Mouse (Mus musculus) right cerebral cortex, postnatal 10 days (tissue): ENCODE results near the gene Gm2115.

Experiments used
- DNase-seq, 2 experiments: peaks; one replicate each; pipeline ENCODE4 v3.0.0; 2021; ENCODE audit warnings: low spot score in 2 of 2

The Gm2115 gene

GRCm38 (mm10) chr7:84586360-84587100 is 57.8 kb downstream of the Gm2115 start:
- DNase-seq: peak in 1 of 2 experiments; percentile 16

- DNase-seq: no peak
Measured at GRCm38 (mm10) chr7:84587101-84587783, 58.5 kb downstream of the Gm2115 start.

- no peak for DNase-seq
Measured at GRCm38 (mm10) chr7:84590622-84591021, 61.9 kb downstream of the Gm2115 start.

GRCm38 (mm10) chr7:84591347-84591746 is 62.6 kb downstream of the Gm2115 start:
- peak in 1 of 2 experiments; percentile 3 for DNase-seq

DNA sequence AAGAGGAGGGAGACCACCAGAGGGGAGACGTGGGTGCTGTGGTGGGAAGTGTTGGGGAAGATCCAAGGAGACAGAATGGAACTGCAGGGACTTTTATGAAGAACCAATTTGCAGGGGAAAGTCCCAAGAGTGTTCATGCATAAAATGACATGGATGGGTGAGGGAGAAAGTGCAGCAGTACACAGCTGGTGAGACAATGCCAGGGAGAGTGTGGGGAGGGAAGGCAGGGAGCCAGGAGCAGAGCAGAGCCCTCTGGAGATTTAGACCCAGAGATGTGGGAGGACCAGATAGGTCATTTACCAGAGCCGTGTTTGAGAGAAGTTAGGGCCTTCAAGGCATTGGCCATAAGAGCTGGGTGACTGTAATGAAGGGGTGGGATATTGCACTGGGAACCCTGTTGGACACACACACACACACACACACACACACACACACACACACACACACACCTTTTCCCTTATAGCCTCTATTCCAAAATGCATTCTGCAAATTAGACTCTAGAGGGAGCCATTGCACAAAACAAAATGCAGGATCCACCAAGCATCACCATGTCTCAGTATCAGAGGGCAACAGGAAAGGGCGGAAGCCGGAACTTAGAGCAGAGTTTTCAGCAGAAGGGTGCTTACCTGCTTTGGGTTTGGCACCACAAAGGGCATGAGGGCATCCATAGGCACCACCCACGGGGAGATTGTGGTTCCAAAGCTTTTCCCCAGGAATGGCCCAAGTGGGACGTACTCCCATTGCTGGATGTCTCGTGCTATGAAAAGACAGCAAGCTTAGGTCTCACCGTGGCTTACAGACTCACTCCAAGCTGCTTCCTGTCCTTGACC is 65.5 kb downstream of the Gm2115 start:
- peak in 1 of 2 experiments; percentile 33 for DNase-seq

DNA sequence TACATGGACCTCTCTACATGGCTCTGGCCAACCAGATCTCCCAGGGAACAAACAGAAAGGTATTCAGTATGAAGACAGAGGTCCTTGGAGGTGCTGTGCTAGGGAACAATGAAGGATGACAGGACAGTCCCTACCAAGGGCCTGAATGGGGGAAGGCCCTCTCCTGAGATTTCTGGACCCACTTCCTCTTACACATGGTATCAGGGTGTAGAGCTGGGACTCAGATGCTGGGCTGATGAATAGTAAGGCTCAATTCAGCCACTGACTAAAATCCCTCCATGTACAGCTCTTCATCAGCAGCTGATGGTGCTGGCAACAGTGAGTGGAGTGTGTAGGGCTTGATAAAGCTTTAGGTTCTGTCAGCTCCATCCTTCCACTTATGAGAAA is 66.2 kb downstream of the Gm2115 start:
- DNase-seq: no peak

DNA sequence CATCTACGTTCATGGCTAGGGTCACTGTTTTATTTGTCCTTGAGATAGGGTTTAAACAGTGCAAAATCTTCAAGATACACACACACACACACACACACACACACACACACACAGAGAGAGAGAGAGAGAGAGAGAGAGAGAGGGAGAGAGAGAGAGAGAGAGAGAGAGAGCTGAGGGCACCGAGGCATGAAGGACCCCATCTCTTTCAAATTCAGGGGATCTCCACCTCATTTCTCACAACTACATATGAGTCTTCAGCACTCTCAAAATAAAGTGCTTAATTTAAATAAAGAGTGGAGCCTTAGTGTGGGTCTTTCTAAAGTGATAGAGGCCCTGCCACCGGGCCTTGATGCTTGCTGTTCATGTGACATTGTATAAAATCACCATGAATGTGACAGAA is 67.2 kb downstream of the Gm2115 start:
- no peak for DNase-seq

- no peak for DNase-seq
Measured at GRCm38 (mm10) chr7:84596633-84597032, 67.9 kb downstream of the Gm2115 start.

GRCm38 (mm10) chr7:84600631-84601030 is 71.9 kb downstream of the Gm2115 start:
- no peak for DNase-seq

DNA sequence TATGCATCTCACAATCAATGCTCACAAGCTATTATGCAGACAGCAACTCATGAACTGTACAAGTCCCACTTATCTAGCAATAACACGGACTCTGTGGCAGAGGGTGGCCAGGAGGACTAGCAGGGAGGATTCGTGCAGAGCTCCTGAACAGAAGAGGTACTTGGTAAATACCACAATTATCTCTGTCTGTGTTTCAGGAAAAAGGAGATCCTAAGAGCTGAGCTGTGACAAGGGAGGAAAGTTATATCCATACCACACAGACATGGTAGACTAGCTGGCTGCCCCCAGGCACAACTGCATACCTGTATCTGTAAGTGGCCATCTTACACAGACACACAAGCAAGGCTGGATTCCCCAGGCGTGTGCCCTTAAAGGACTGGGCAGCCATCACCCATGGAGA is 72.6 kb downstream of the Gm2115 start:
- DNase-seq: no peak

GRCm38 (mm10) chr7:84604501-84604900 is 75.7 kb downstream of the Gm2115 start:
- no peak for DNase-seq

DNA sequence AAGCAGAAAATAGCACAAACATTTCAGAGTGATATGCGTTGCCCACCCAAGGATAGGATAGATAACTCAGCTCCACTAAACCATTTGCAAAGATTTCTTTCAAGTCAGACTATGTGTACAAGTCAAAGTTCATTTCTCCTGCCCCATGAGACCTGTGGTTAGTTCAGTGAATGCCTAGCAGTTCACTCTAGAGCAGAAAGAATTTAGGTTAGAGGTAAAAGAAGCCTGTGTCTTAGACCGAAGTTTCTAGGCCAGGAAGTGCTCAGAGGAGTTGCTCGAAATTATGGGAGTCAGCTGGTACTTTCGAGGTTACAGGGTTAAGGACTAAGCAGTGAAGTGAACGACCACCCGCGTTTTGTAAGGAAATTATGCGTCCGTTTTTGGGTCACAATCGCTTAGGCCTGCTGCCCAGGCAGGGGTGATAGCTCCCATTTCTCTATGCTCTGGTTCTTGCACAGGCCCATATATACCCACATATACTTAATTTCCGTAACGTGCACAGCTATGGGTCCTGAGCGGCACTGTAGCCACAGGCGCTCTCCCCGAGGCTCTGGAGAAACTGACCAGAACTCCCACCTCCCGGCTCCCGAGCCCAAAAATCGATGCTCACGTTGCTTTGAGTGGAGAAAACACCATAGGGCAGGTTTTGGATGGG is 76.4 kb downstream of the Gm2115 start:
- no peak for DNase-seq

DNA sequence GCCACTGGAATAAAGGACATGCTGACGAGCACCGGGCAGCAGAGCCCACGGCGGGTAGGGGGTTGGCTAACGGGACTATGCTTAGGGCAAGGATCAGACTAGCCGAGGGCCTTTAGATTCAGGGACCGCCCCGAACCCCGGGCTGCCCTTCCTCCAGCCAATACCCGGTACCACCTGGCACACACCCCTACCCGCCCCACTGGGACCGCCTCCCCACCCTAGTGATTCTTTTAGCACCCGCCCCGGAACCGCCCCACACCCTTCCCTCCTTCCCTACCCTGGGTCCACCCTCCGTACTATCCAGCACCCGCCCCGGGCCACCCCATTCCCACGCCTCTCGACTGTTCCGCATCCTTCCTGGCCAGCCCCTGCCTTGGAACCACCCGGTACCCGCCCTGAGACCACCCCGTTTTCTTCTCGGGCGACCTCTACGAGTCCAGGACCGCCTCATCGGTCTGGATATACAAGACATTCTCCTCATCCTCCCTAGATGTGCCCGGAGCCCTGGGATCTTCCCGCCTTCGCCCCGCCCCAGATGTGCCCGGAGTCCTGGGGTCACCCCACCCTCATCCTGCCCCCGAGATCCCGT is 77.0 kb downstream of the Gm2115 start:
- peak; percentile 85 to 87 for DNase-seq

GRCm38 (mm10) chr7:84606293-84606749 is 77.6 kb downstream of the Gm2115 start, which contains the start of gene Fah:
Fah (minus strand) TSS chr7:84606722.
- DNase-seq: peak; percentile 41 to 43

- DNase-seq: no peak
Measured at GRCm38 (mm10) chr7:84611609-84612008, 82.9 kb downstream of the Gm2115 start.

DNA sequence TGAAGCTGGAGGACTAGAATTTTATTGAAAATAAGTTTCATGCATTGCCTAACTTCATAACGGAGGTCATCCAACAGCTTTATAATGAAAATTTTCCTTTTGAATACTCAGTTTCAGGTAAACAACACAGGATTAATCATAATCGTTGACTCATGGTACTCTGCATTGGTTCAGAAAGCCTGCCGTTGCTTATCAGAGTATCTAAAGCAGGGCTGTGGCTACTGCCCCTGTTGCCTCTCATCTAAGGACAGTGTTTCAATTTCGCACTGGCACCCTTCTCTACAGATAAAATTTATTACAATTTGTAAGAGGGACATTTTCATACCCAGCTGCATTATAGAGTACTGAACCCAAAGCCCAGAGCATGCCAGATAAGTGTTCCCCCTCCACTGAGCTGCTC is 83.7 kb downstream of the Gm2115 start:
- DNase-seq: no peak

DNA sequence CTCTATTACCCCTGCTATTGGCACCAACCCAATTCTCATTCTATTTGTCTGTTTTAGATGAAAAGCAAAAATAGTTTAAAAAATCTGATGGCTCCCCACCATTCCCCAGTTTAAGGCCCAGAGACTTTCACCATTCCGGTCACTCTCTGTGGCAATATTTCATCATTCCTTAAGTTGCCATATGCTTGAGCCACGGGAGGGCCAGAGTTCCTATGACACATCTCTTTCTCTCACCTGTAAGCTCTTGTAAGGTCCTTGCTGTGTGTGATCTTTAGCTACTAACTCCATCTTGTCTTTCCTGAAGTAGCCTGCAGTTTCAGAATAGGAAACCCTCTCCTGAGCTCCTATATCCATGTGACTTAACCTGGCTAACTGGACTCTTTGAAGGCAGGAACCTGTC is 90.2 kb downstream of the Gm2115 start:
- no peak for DNase-seq

DNA sequence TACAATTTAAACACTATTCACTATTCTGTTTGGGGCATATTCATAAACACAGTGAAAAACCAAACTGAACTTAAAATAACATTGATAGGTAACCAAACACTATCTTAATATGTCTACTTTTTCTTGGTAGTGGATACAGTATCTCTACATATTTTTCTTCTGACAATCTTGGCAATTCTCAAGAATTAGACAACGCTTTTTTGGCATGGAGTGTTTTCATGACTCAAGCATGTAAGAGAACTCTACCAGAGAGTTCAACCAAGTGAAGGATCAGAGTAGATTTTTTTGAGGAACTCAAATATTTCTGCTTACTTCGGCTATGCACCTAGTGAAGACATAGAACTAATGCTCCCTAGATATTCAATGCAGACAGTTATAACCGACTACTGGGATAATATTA is 92.2 kb downstream of the Gm2115 start:
- DNase-seq: no peak

DNA sequence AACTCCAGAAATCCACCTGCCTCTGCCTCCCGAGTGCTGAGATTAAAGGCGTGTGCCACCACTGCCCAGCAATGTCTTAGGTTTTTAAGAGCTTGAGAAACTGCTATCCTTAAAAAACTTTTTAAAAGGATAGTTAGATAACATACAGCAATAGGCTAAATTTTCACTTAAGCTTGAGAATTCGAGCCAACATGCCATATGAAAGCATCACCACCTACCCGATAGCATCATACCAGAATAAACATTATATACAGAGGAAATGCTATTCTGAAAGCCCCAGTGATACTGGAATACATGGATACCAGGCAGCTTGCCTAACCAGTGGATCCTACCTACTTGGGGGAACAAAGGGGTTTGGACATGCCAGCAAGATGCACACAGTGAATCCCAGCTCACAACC is 95.0 kb downstream of the Gm2115 start:
- no peak for DNase-seq

- no peak for DNase-seq
Measured at GRCm38 (mm10) chr7:84631878-84632277, 103.1 kb downstream of the Gm2115 start.
